Mouse (Mus musculus) CH12.LX (cell line): ENCODE data around the gene Camk2b. TPM values are rescaled to one million over a fixed set of nuclear protein-coding genes. Genes with fewer than 3 reads are reported as not detected.

Source experiments
- DNase-seq: peaks from one replicate; pipeline ENCODE4 v3.0.0-alpha.2; 2013; ENCODE audit errors: extremely low read depth
- H3K27ac ChIP-seq: 2 replicates; pipeline ENCODE4 v1.5.1; 2012; ENCODE audit warnings: low read depth, mild to moderate bottlenecking, control low read depth, moderate library complexity; ENCODE audit not compliant: insufficient read depth
- H3K27me3 ChIP-seq: replicated peaks from 2 replicates; pipeline ENCODE3; 2012; ENCODE audit warnings: inconsistent platforms
- H3K36me3 ChIP-seq, 2 experiments: replicated peaks in 1 of 2; 2 replicates each; pipeline versions ENCODE3 to v1.6.1; 2012; ENCODE audit warnings: inconsistent platforms in 1 of 2, low read length in 1 of 2, mild to moderate bottlenecking in 1 of 2, mixed read lengths in 1 of 2, moderate library complexity in 1 of 2; ENCODE audit not compliant: control insufficient read depth in 1 of 2, insufficient read depth in 1 of 2
- H3K4me1 ChIP-seq, 2 experiments: 2 replicates each; pipeline ENCODE4 v1.6.1; 2012; ENCODE audit warnings: inconsistent platforms in 1 of 2, moderate library complexity in 1 of 2; ENCODE audit not compliant: insufficient read depth in 2 of 2, control insufficient read depth in 1 of 2
- H3K4me2 ChIP-seq: 2 replicates; pipeline ENCODE4 v1.6.1; 2012; ENCODE audit warnings: low read depth, mild to moderate bottlenecking, control low read depth; ENCODE audit not compliant: poor library complexity, insufficient read depth, severe bottlenecking
- H3K4me3 ChIP-seq, 3 experiments: fragments of 150-350 bp in 1 of 3; sonication (generic) in 1 of 3; replicated peaks in 1 of 3; 2 replicates each; pipeline versions ENCODE3 to v1.5.1; 2011 to 2012; ENCODE audit warnings: low read depth in 2 of 3, low read length in 2 of 3, mild to moderate bottlenecking in 2 of 3, moderate library complexity in 2 of 3, control low read depth in 1 of 3, improper control_type of control experiment in 1 of 3, inconsistent platforms in 1 of 3, mixed read lengths in 1 of 3; ENCODE audit not compliant: poor library complexity in 1 of 3
- H3K79me2 ChIP-seq: replicated peaks from 2 replicates; pipeline ENCODE4 v1.6.1; 2012; ENCODE audit warnings: mild to moderate bottlenecking, moderate library complexity; ENCODE audit not compliant: control insufficient read depth, poor library complexity, insufficient read depth, severe bottlenecking; ENCODE audit errors: extremely low read depth
- H3K9ac ChIP-seq: 2 replicates; pipeline ENCODE4 v1.6.1; 2012; ENCODE audit warnings: low read depth, mild to moderate bottlenecking, control low read depth, moderate library complexity; ENCODE audit not compliant: insufficient read depth
- H3K9me3 ChIP-seq: replicated peaks from 2 replicates; pipeline ENCODE3; 2012; ENCODE audit warnings: low read length, inconsistent platforms, mixed read lengths
- BHLHE40 ChIP-seq: IDR thresholded peaks from 2 replicates; pipeline ENCODE4 v1.6.1; 2011; ENCODE audit warnings: mild to moderate bottlenecking, low read depth, low read length, improper control_type of control experiment
- CHD1 ChIP-seq: IDR thresholded peaks from 2 replicates; pipeline ENCODE4 v1.6.1; 2012; ENCODE audit warnings: low read depth, low read length, improper control_type of control experiment, inconsistent platforms
- CHD2 ChIP-seq: IDR thresholded peaks from 2 replicates; pipeline ENCODE4 v1.6.1; 2011; ENCODE audit warnings: low read length, improper control_type of control experiment
- CTCF ChIP-seq, 2 experiments: IDR thresholded peaks in 1 of 2; conservative IDR thresholded peaks in 1 of 2; 2 replicates each; pipeline ENCODE4 v1.5.1; 2011 to 2012; ENCODE audit warnings: low read depth in 2 of 2, low read length in 2 of 2, improper control_type of control experiment in 1 of 2, inconsistent platforms in 1 of 2, mild to moderate bottlenecking in 1 of 2, moderate library complexity in 1 of 2
- E2F4 ChIP-seq: IDR thresholded peaks from 2 replicates; pipeline ENCODE4 v1.6.1; 2011; ENCODE audit warnings: low read depth, low read length, improper control_type of control experiment; ENCODE audit not compliant: insufficient replicate concordance
- ELF1 ChIP-seq: IDR thresholded peaks from 2 replicates; pipeline ENCODE4 v1.6.1; 2014; ENCODE audit warnings: low read depth, mild to moderate bottlenecking, inconsistent platforms, low read length, improper control_type of control experiment
- EP300 ChIP-seq: IDR thresholded peaks from 2 replicates; pipeline ENCODE4 v1.6.1; 2011; ENCODE audit warnings: low read length, improper control_type of control experiment
- ETS1 ChIP-seq: conservative IDR thresholded peaks from 2 replicates; pipeline ENCODE4 v1.6.1; 2012; ENCODE audit warnings: low read depth, mild to moderate bottlenecking, inconsistent platforms, low read length, improper control_type of control experiment, moderate library complexity
- GABPA ChIP-seq: IDR thresholded peaks from 2 replicates; pipeline ENCODE4 v1.6.1; 2012; ENCODE audit warnings: low read depth, low read length, improper control_type of control experiment, inconsistent platforms; ENCODE audit not compliant: insufficient replicate concordance
- HCFC1 ChIP-seq: IDR thresholded peaks from 2 replicates; pipeline ENCODE4 v1.6.1; 2012; ENCODE audit warnings: low read depth, mild to moderate bottlenecking, inconsistent platforms, low read length, improper control_type of control experiment
- IRF4 ChIP-seq: IDR thresholded peaks from 2 replicates; pipeline ENCODE4 v1.6.1; 2014; ENCODE audit warnings: low read depth, mild to moderate bottlenecking, inconsistent platforms, low read length, improper control_type of control experiment
- JUN ChIP-seq: IDR thresholded peaks from 2 replicates; pipeline ENCODE4 v1.6.1; 2011; ENCODE audit warnings: low read depth, mild to moderate bottlenecking, low read length, improper control_type of control experiment, moderate library complexity; ENCODE audit not compliant: insufficient read depth
- JUND ChIP-seq: conservative IDR thresholded peaks from 2 replicates; pipeline ENCODE4 v1.6.1; 2011; ENCODE audit warnings: low read depth, low read length, improper control_type of control experiment
- KAT2A ChIP-seq: IDR thresholded peaks from 2 replicates; pipeline ENCODE4 v1.6.1; 2012; ENCODE audit warnings: low read length, improper control_type of control experiment, inconsistent platforms; ENCODE audit not compliant: insufficient replicate concordance
- MAFK ChIP-seq: IDR thresholded peaks from 2 replicates; pipeline ENCODE4 v1.6.1; 2011; ENCODE audit warnings: low read length, improper control_type of control experiment; ENCODE audit not compliant: insufficient replicate concordance
- MAX ChIP-seq: IDR thresholded peaks from 2 replicates; pipeline ENCODE4 v1.6.1; 2011; ENCODE audit warnings: low read length, improper control_type of control experiment
- MAZ ChIP-seq: IDR thresholded peaks from 2 replicates; pipeline ENCODE4 v1.6.1; 2012; ENCODE audit warnings: low read depth, mild to moderate bottlenecking, inconsistent platforms, low read length, improper control_type of control experiment, moderate library complexity
- MEF2A ChIP-seq: IDR thresholded peaks from 2 replicates; pipeline ENCODE4 v1.6.1; 2014; ENCODE audit warnings: low read depth, mild to moderate bottlenecking, inconsistent platforms, low read length, improper control_type of control experiment, borderline replicate concordance
- MXI1 ChIP-seq: IDR thresholded peaks from 2 replicates; pipeline ENCODE4 v1.6.1; 2011; ENCODE audit warnings: mild to moderate bottlenecking, low read depth, low read length, improper control_type of control experiment
- MYC ChIP-seq: IDR thresholded peaks from 2 replicates; pipeline ENCODE4 v1.6.1; 2011; ENCODE audit warnings: low read depth, mild to moderate bottlenecking, improper control_type of control experiment, low read length
- NELFE ChIP-seq: IDR thresholded peaks from 2 replicates; pipeline ENCODE4 v1.6.1; 2011; ENCODE audit warnings: low read depth, low read length, improper control_type of control experiment
- NRF1 ChIP-seq: IDR thresholded peaks from 2 replicates; pipeline ENCODE4 v1.6.1; 2014; ENCODE audit warnings: low read depth, mild to moderate bottlenecking, inconsistent platforms, low read length, improper control_type of control experiment, moderate library complexity
- PAX5 ChIP-seq: IDR thresholded peaks from 2 replicates; pipeline ENCODE4 v1.6.1; 2012; ENCODE audit warnings: low read length, inconsistent platforms, mixed read lengths
- POLR2A ChIP-seq: IDR thresholded peaks from 2 replicates; pipeline ENCODE4 v1.6.1; 2011; ENCODE audit warnings: low read depth, mild to moderate bottlenecking, improper control_type of control experiment, low read length
- POLR2AphosphoS2 ChIP-seq: IDR thresholded peaks from 2 replicates; pipeline ENCODE4 v1.6.1; 2011; ENCODE audit warnings: low read depth, low read length, improper control_type of control experiment
- RAD21 ChIP-seq: IDR thresholded peaks from 2 replicates; pipeline ENCODE4 v1.6.1; 2011; ENCODE audit warnings: low read depth, mild to moderate bottlenecking, low read length, improper control_type of control experiment, moderate library complexity
- RCOR1 ChIP-seq: conservative IDR thresholded peaks from 2 replicates; pipeline ENCODE4 v1.6.1; 2012; ENCODE audit warnings: low read depth, mild to moderate bottlenecking, inconsistent platforms, low read length, improper control_type of control experiment
- SIN3A ChIP-seq: IDR thresholded peaks from 2 replicates; pipeline ENCODE4 v1.6.1; 2012; ENCODE audit warnings: low read length, improper control_type of control experiment, inconsistent platforms
- SMC3 ChIP-seq: IDR thresholded peaks from 2 replicates; pipeline ENCODE4 v1.6.1; 2011; ENCODE audit warnings: low read depth, low read length, improper control_type of control experiment
- TBP ChIP-seq: conservative IDR thresholded peaks from 2 replicates; pipeline ENCODE4 v1.6.1; 2011; ENCODE audit warnings: low read depth, low read length, improper control_type of control experiment
- TCF12 ChIP-seq: IDR thresholded peaks from 2 replicates; pipeline ENCODE4 v1.6.1; 2014; ENCODE audit warnings: low read depth, mild to moderate bottlenecking, inconsistent platforms, low read length, improper control_type of control experiment
- UBTF ChIP-seq: IDR thresholded peaks from 2 replicates; pipeline ENCODE4 v1.6.1; 2012; ENCODE audit warnings: low read depth, mild to moderate bottlenecking, inconsistent platforms, low read length, improper control_type of control experiment, moderate library complexity
- USF1 ChIP-seq: IDR thresholded peaks from 2 replicates; pipeline ENCODE4 v1.6.1; 2014; ENCODE audit warnings: low read depth, mild to moderate bottlenecking, inconsistent platforms, low read length, improper control_type of control experiment
- USF2 ChIP-seq: conservative IDR thresholded peaks from 2 replicates; pipeline ENCODE4 v1.6.1; 2011; ENCODE audit warnings: low read depth, low read length, improper control_type of control experiment
- ZC3H11A ChIP-seq: IDR thresholded peaks from 2 replicates; pipeline ENCODE4 v1.6.1; 2012; ENCODE audit warnings: low read depth, mild to moderate bottlenecking, inconsistent platforms, low read length, improper control_type of control experiment
- ZKSCAN1 ChIP-seq: IDR thresholded peaks from 2 replicates; pipeline ENCODE4 v1.6.1; 2012; ENCODE audit warnings: low read depth, inconsistent platforms, low read length, improper control_type of control experiment, borderline replicate concordance
- ZMIZ1 ChIP-seq: IDR thresholded peaks from 2 replicates; pipeline ENCODE4 v1.6.1; 2012; ENCODE audit warnings: low read depth, mild to moderate bottlenecking, inconsistent platforms, low read length, improper control_type of control experiment
- ZNF384 ChIP-seq: IDR thresholded peaks from 2 replicates; pipeline ENCODE4 v1.6.1; 2012; ENCODE audit warnings: low read depth, low read length, improper control_type of control experiment, inconsistent platforms
- dilution Hi-C: fragments of 300-500 bp; cut with MboI; formaldehyde crosslinking; loops from 2 replicates; pipeline ENCODE4 v1.14.3; 2020; ENCODE audit warnings: low sequenced_read_pairs; ENCODE audit not compliant: extremely low pct_unique_long_range_greater_than_20kb, extremely low pct_ligation_motif_present
- in situ Hi-C: fragments of 300-500 bp; cut with MboI; formaldehyde crosslinking; loops from 3 replicates; pipeline ENCODE4 v1.14.3; 2019; ENCODE audit warnings: low sequenced_read_pairs, low pct_ligation_motif_present, low pct_unique_long_range_greater_than_20kb, mixed read lengths
- polyA plus RNA-seq: library from polyadenylated mRNA; unstranded; fragments of >175 nt; gene quantifications from 2 replicates; pipeline ENCODE4 v1.2.1, GENCODE M21; 2012; ENCODE audit warnings: low read depth; ENCODE audit not compliant: insufficient read length
- total RNA-seq, 2 experiments: library from RNA; depleted of rRNA; stranded (reverse); fragments of 300-350 nt in 1 of 2; fragments of >200 nt in 1 of 2; gene quantifications; 2 replicates each; pipeline ENCODE4 v1.2.3; 2012 to 2014

Gene Camk2b
- total and polyA plus RNA-seq, 3 experiments = 0.08 to 0.26 (median 0.11) TPM

- Histone ChIP-seq H3K4me1 (peaks cover 12 to 43% of the 10 kb centered on the region in 2 experiments), H3K4me3 (peak within 1 kb of the TSS in 1 of 3 experiments; percentile 5), H3K36me3 (no peaks in the 10 kb centered on the region), H3K9ac (no peak within 1 kb of the TSS), H3K27me3 (no peaks in the 10 kb centered on the region), H3K79me2 (no peaks in the 10 kb centered on the region), H3K4me2 (peak within 1 kb of the TSS; percentile 23), H3K9me3 (no peaks in the 10 kb centered on the region), H3K27ac (no peak within 1 kb of the TSS)
- dilution Hi-C loops (no loop called here), in situ Hi-C loops (no loop called here)
- DNase-seq = peak; percentile 77
- TF ChIP-seq MXI1 (peak; percentile 64; the same call in 1 of the 2 replicates), POLR2A (no peak), IRF4 (peak; percentile 62), USF2 (no peak), CTCF (conservative IDR thresholded peaks at IDR 0.05 in 1 of 2, IDR thresholded peaks at IDR 0.05 in 1 of 2; ENCODE audit: low read depth in 2 of 2, low read length in 2 of 2) (no peak), ZNF384 (no peak), ZKSCAN1 (no peak), RAD21 (no peak), MAFK (no peak), ZC3H11A (no peak), BHLHE40 (no peak), NELFE (no peak), ETS1 (no peak), KAT2A (no peak), POLR2AphosphoS2 (no peak), E2F4 (no peak), SIN3A (peak; percentile 26; the same call in 1 of the 2 replicates), UBTF (peak; percentile 46; the same call in 1 of the 2 replicates), JUN (no peak), ELF1 (0 out of 2 replicates have a peak, but pooled peaks have one; percentile 6), USF1 (no peak), MYC (0 out of 2 replicates have a peak, but pooled peaks have one; percentile 49), CHD1 (no peak), CHD2 (no peak), MAZ (0 out of 2 replicates have a peak, but pooled peaks have one; percentile 58), GABPA (no peak), JUND (no peak), TBP (no peak), NRF1 (no peak), RCOR1 (0 out of 2 replicates have a peak, but pooled peaks have one; percentile 31), PAX5 (no peak), HCFC1 (no peak), MEF2A (no peak), TCF12 (0 out of 2 replicates have a peak, but pooled peaks have one; percentile 28), MAX (peak; percentile 75), SMC3 (no peak), EP300 (peak; percentile 74), ZMIZ1 (no peak)
Measured at GRCm38 (mm10) chr11:5949586-5950352, 116.4 kb downstream of the Camk2b start, which contains the start of gene Gck. Gene Gck, minus strand, starts transcription at chr11:5950081.
